ENCODE assay signal across 31 mouse cellular contexts in the genomic region with DNA sequence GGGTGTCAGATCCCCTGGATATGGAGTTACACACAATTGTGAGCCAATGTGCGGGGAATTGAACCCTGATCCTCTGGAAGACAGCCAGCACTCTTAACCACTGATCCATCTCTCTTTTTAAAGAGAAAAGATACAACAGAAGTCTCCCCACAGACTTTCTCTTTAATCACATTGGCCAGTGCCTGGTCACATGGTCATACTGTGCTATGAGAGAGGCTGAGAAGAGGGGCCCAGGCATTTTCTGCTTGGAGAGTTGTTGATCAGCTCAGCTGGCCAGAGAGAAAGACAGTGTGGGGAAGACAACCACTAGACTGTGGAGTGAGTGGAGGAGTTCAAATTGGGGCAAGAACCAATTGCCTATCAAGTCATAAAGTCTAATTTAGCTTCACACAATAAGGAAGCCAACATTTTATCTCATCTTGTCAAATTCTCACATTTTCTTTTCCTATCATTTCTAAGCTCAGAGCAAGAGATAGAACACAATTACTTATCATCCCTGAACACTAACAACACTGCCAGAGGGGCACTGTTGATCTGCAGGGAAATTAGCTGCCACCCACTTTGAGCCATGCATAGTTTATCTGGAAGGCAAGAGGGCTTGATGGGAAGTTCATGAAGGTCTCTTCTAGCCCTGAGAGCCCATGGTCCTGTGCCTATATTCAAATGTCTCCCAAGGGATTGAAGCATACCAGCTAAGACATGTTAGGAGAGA. TPM values are rescaled to one million over a fixed set of nuclear protein-coding genes. Genes with fewer than 3 reads are reported as not detected.
"Had no signal": no experiment of that assay in that cellular context is flagged by ENCODE, and none has a peak within 500 bp of the region (broad histone marks: within the 10 kb centered on the region; RNA-seq: fewer than 3 reads in every experiment).

No protein-coding gene starts in this region.

- H3K9me3 ChIP-seq: liver, embryonic 15.5 days had no signal

- H3K4me3 ChIP-seq: layer of hippocampus, adult 2 months; liver, embryonic 15.5 days; megakaryocyte, embryonic 14.5 days had no signal

- H3K9ac ChIP-seq: liver, embryonic 15.5 days; lung, embryonic 14.5 days had no signal

- H3K36me3 ChIP-seq: liver, embryonic 15.5 days had no signal

- H3K4me2 ChIP-seq: liver, embryonic 15.5 days; lung, embryonic 14.5 days; midbrain, embryonic 11.5 days had no signal

- DNase-seq: kidney, adult 2 months; kidney, postnatal 25 days; layer of hippocampus, adult 9-11 months; lung, embryonic 14.5 days; midbrain, embryonic 14.5 days; thymus, adult 2 months; thymus, postnatal 14 days; thymus, postnatal 4 days had no signal

- H3K27ac ChIP-seq: kidney, postnatal 0 days; layer of hippocampus, adult 2 months; liver, embryonic 15.5 days; macrophage; stomach, postnatal 0 days had no signal

- H3K27me3 ChIP-seq: liver, embryonic 15.5 days had no signal

- ATAC-seq: intestine, postnatal 0 days; lung, postnatal 0 days had no signal

RNA-seq across cellular contexts. Expression of a gene that starts 13.3 kb away (rescaled TPM):
- total RNA-seq: layer of hippocampus, adult 2 months; layer of hippocampus, postnatal 25 days; left cerebral cortex, adult 18-20 months; left cerebral cortex, postnatal 10 days; left cerebral cortex, postnatal 36 days; midbrain, postnatal 0 days had no signal
- polyA plus RNA-seq: intestine, postnatal 0 days; kidney, adult 2 months; kidney, embryonic 14.5 days; kidney, postnatal 0 days; large intestine, adult 2 months; limb, embryonic 11.5 days; limb, embryonic 14.5 days; liver, embryonic 15.5 days; lung, embryonic 14.5 days; lung, postnatal 0 days; macrophage; midbrain, embryonic 11.5 days; midbrain, embryonic 14.5 days; midbrain, postnatal 0 days; neural tube, embryonic 11.5 days; neural tube, embryonic 14.5 days; small intestine, adult 2 months; spleen, adult 2 months; stomach, embryonic 14.5 days; stomach, postnatal 0 days had no signal
